ENCODE assay signal across 31 mouse cellular contexts in the genomic region with DNA sequence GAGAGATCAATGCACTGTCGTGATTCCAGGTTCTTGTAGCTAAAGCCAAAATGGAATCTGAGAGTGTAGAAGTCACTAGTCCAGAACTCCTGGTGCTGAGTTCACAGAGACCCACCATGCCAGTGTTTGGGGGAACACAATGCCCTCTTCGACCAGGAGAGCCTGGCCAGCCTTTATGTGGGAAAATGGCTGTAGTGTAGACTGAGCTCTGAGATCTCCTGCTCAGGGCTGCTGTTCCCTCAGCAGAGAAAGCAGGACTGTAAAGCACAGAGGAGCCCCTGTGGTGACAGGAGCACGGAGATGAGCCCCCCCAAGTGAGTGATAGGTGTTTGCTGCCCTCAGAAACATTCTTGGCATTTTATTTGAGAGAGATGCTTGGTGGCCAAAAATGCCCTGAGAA.
"Had no signal": no experiment of that assay in that cellular context is flagged by ENCODE, and none has a peak within 500 bp of the region (broad histone marks: within the 10 kb centered on the region; RNA-seq: fewer than 3 reads in every experiment).

No protein-coding gene starts in this region.

- H3K9ac ChIP-seq: limb, embryonic 12.5 days; limb, embryonic 13.5 days; limb, embryonic 15.5 days; liver, embryonic 12.5 days; liver, embryonic 13.5 days; liver, embryonic 14.5 days; liver, embryonic 15.5 days; liver, postnatal 0 days; lung, embryonic 14.5 days; lung, embryonic 15.5 days; midbrain, embryonic 12.5 days; midbrain, embryonic 13.5 days; midbrain, embryonic 15.5 days; neural tube, embryonic 12.5 days; neural tube, embryonic 13.5 days had no signal

- H3K27ac ChIP-seq: limb, embryonic 10.5 days; limb, embryonic 12.5 days; limb, embryonic 13.5 days; limb, embryonic 15.5 days; liver, embryonic 12.5 days; liver, embryonic 13.5 days; liver, embryonic 14.5 days; liver, embryonic 15.5 days; lung, embryonic 15.5 days; macrophage; midbrain, embryonic 10.5 days; midbrain, embryonic 12.5 days; midbrain, embryonic 13.5 days; midbrain, embryonic 15.5 days; neural tube, embryonic 12.5 days; neural tube, embryonic 13.5 days had no signal

- H3K27me3 ChIP-seq: limb, embryonic 12.5 days; limb, embryonic 13.5 days; liver, embryonic 12.5 days; liver, embryonic 13.5 days; megakaryocyte, embryonic 14.5 days; midbrain, embryonic 13.5 days; midbrain, embryonic 15.5 days; neural tube, embryonic 12.5 days; neural tube, embryonic 13.5 days had no signal

- H3K4me2 ChIP-seq: limb, embryonic 12.5 days; limb, embryonic 13.5 days; limb, embryonic 15.5 days; liver, embryonic 11.5 days; liver, embryonic 12.5 days; liver, embryonic 13.5 days; liver, embryonic 15.5 days; lung, embryonic 14.5 days; lung, embryonic 15.5 days; midbrain, embryonic 12.5 days; midbrain, embryonic 13.5 days; midbrain, embryonic 15.5 days; neural tube, embryonic 12.5 days; neural tube, embryonic 13.5 days had no signal

- H3K9me3 ChIP-seq: limb, embryonic 10.5 days; limb, embryonic 12.5 days; limb, embryonic 13.5 days; limb, embryonic 15.5 days; liver, embryonic 12.5 days; liver, embryonic 13.5 days; liver, embryonic 15.5 days; lung, embryonic 15.5 days; megakaryocyte, embryonic 14.5 days; midbrain, embryonic 10.5 days; midbrain, embryonic 12.5 days; midbrain, embryonic 13.5 days; midbrain, embryonic 15.5 days; neural tube, embryonic 12.5 days; neural tube, embryonic 13.5 days had no signal

- DNase-seq: left cerebral cortex, postnatal 4 days; liver; liver, embryonic 13.5 days; liver, postnatal 0 days; lung, adult 18-20 months; lung, adult 2 months; lung, embryonic 14.5 days; lung, postnatal 10 days; lung, postnatal 14 days; lung, postnatal 36 days; lung, postnatal 4 days had no signal

- H3K36me3 ChIP-seq: limb, embryonic 10.5 days; limb, embryonic 12.5 days; limb, embryonic 13.5 days; limb, embryonic 15.5 days; liver, embryonic 12.5 days; liver, embryonic 13.5 days; liver, embryonic 15.5 days; lung, embryonic 15.5 days; midbrain, embryonic 10.5 days; midbrain, embryonic 12.5 days; midbrain, embryonic 13.5 days; midbrain, embryonic 15.5 days; neural tube, embryonic 12.5 days; neural tube, embryonic 13.5 days had no signal

- H3K4me1 ChIP-seq: liver, embryonic 12.5 days; liver, embryonic 13.5 days; liver, embryonic 15.5 days; megakaryocyte, embryonic 14.5 days; neural tube, embryonic 12.5 days had no signal

- ATAC-seq: liver, embryonic 12.5 days; liver, postnatal 0 days; lung, postnatal 0 days; midbrain, embryonic 13.5 days; midbrain, embryonic 15.5 days; midbrain, embryonic 16.5 days had no signal

- H3K4me3 ChIP-seq: limb, embryonic 10.5 days; limb, embryonic 12.5 days; limb, embryonic 13.5 days; limb, embryonic 15.5 days; liver, embryonic 12.5 days; liver, embryonic 13.5 days; liver, embryonic 15.5 days; lung, embryonic 15.5 days; megakaryocyte, embryonic 14.5 days; midbrain, embryonic 10.5 days; midbrain, embryonic 12.5 days; midbrain, embryonic 13.5 days; midbrain, embryonic 15.5 days; myocyte; neural tube, embryonic 12.5 days; neural tube, embryonic 13.5 days had no signal
